Mouse (Mus musculus): ENCODE measurements around the gene Wfdc16.
"Not testable (repeated sequence)": the region's sequence is repeated elsewhere in the genome, so short reads cannot be mapped to it uniquely, and the experiment has no call there.

Wfdc16 gene

GRCm38 (mm10) chr2:164604411-164604810 lies 34.2 kb downstream of the Wfdc16 start:
- in situ Hi-C loops (cut with MboI; ENCODE audit: unreplicated experiment in 2 of 2): no loop called here

- in situ Hi-C loops (cut with MboI; ENCODE audit: unreplicated experiment in 2 of 2): no loop called here
Measured at GRCm38 (mm10) chr2:164603482-164603881, 35.1 kb downstream of the Wfdc16 start.

- in situ Hi-C loops (cut with MboI; ENCODE audit: unreplicated experiment in 2 of 2): no loop called here
Measured at GRCm38 (mm10) chr2:164600179-164600578, 38.4 kb downstream of the Wfdc16 start.

- in situ Hi-C loops (cut with MboI; ENCODE audit: unreplicated experiment in 2 of 2): loop anchor here (5.0 to 10.0 kb wide), 3 partner anchors 129 to 199 kb away; no protein-coding TSS in a partner anchor
Measured at GRCm38 (mm10) chr2:164593494-164593893, 45.1 kb downstream of the Wfdc16 start, which contains the start of gene Eppin. Gene Eppin, minus strand, starts transcription at chr2:164593594.

- in situ Hi-C loops (cut with MboI; ENCODE audit: unreplicated experiment in 2 of 2): loop anchor here (5.0 to 10.0 kb wide), 3 partner anchors 130 to 200 kb away; no protein-coding TSS in a partner anchor
Measured at GRCm38 (mm10) chr2:164592014-164592413, 46.6 kb downstream of the Wfdc16 start.

- in situ Hi-C loops (cut with MboI; ENCODE audit: unreplicated experiment in 2 of 2): not testable (repeated sequence)
Measured at GRCm38 (mm10) chr2:164585025-164585725, 53.4 kb downstream of the Wfdc16 start, which contains the start of gene Wfdc6a. Gene Wfdc6a, minus strand, starts transcription at chr2:164585447.

Data from v-Abl transformed pro-B cells (cell line).